Mouse (Mus musculus) limb, embryonic 11.5 days (tissue): ENCODE measurements at regions not wholly inside any gene's neighbourhood (a gene's known extent, or its start where the extent isn't known, plus 50 kb on each side); places are given as distances from the start of the nearest gene placed in this dataset.

Source experiments
- ATAC-seq: fragments of 200-750 bp; cut with Nextera tagmentation; 2 replicates; pipeline ENCODE4 v1.8.0; 2017; ENCODE audit warnings: low read depth; ENCODE audit not compliant: insufficient number of reproducible peaks, low FRiP score, low TSS enrichment
- DNase-seq: peaks from one replicate; pipeline ENCODE4 v3.0.0-alpha.2; 2015; ENCODE audit warnings: low spot score
- H3K27ac ChIP-seq: fragments of 300-500 bp; sonication (generic); replicated peaks from 2 replicates; pipeline ENCODE4 v1.5.1; 2014; ENCODE audit warnings: low read depth, mild to moderate bottlenecking, low read length
- H3K27me3 ChIP-seq: fragments of 300-500 bp; sonication (generic); 2 replicates; pipeline ENCODE4 v1.6.1; 2014; ENCODE audit warnings: mild to moderate bottlenecking, low read length, mixed read lengths; ENCODE audit not compliant: control insufficient read depth, insufficient read depth
- H3K36me3 ChIP-seq: fragments of 300-500 bp; sonication (generic); 2 replicates; pipeline ENCODE4 v1.6.1; 2014; ENCODE audit warnings: mild to moderate bottlenecking, low read length, moderate library complexity, mixed read lengths; ENCODE audit not compliant: control insufficient read depth, insufficient read depth
- H3K4me1 ChIP-seq: fragments of 300-500 bp; sonication (generic); 2 replicates; pipeline ENCODE4 v1.6.1; 2014; ENCODE audit warnings: low read length, mixed read lengths; ENCODE audit not compliant: control insufficient read depth, insufficient read depth
- H3K4me2 ChIP-seq: fragments of 300-500 bp; sonication (generic); 2 replicates; pipeline ENCODE4 v1.6.1; 2014; ENCODE audit warnings: low read depth, mild to moderate bottlenecking, moderate library complexity; ENCODE audit not compliant: severe bottlenecking
- H3K4me3 ChIP-seq: fragments of 300-500 bp; sonication (generic); 2 replicates; pipeline ENCODE4 v1.5.1; 2014; ENCODE audit warnings: low read depth, low read length
- H3K9ac ChIP-seq: fragments of 300-500 bp; sonication (generic); 2 replicates; pipeline ENCODE4 v1.6.1; 2014; ENCODE audit warnings: mild to moderate bottlenecking, low read length
- H3K9me3 ChIP-seq: fragments of 300-500 bp; sonication (generic); 2 replicates; pipeline ENCODE4 v1.6.1; 2016; ENCODE audit warnings: low read length; ENCODE audit not compliant: control insufficient read depth
- WGBS: fragments of 180-500 bp; shearing (Covaris S2); extraction: QIAGEN DNeasy Blood & Tissue Kit; methylation state at CpG from one replicate; pipeline ENCODE4 v1.1.7; 2014; 5-methylcytosine and 5-hydroxymethylcytosine counted together

- ATAC-seq (no peak), DNase-seq (no peak)
- Histone ChIP-seq H3K4me2 (no peak overlapping the region), H3K9me3 (no peaks in the 10 kb centered on the region), H3K4me1 (no peaks in the 10 kb centered on the region), H3K9ac (no peak overlapping the region), H3K36me3 (no peaks in the 10 kb centered on the region), H3K4me3 (no peak overlapping the region), H3K27me3 (no peaks in the 10 kb centered on the region), H3K27ac (no peak overlapping the region)
- WGBS = 97% methylated on average over 12 of the region's 12 CpGs
Observed at GRCm38 (mm10) chr2:148160997-148161396, 114.2 kb upstream of the Foxa2 start.

- no peaks in the 10 kb centered on the region for H3K27me3 ChIP-seq
- no peak overlapping the region for H3K4me2 ChIP-seq
- H3K4me3 ChIP-seq = no peak overlapping the region
- no peaks in the 10 kb centered on the region for H3K9me3 ChIP-seq
- WGBS = 65% methylated on average over 1 of the region's 1 CpGs
- H3K27ac ChIP-seq = no peak overlapping the region
- H3K4me1 ChIP-seq = no peaks in the 10 kb centered on the region
- H3K36me3 ChIP-seq = no peaks in the 10 kb centered on the region
- ATAC-seq = no peak
- H3K9ac ChIP-seq = no peak overlapping the region
- no peak for DNase-seq
Observed at GRCm38 (mm10) chr2:148161966-148162365, 115.2 kb upstream of the Foxa2 start.

GRCm38 (mm10) chr2:148162562-148162961, 115.8 kb upstream of the Foxa2 start:
- 98% methylated on average over 1 of the region's 1 CpGs for WGBS
- Histone ChIP-seq H3K9me3 (no peaks in the 10 kb centered on the region), H3K4me3 (no peak overlapping the region), H3K9ac (no peak overlapping the region), H3K36me3 (no peaks in the 10 kb centered on the region), H3K4me2 (no peak overlapping the region), H3K27ac (no peak overlapping the region), H3K4me1 (no peaks in the 10 kb centered on the region), H3K27me3 (no peaks in the 10 kb centered on the region)
- ATAC-seq = no peak
- DNase-seq = no peak

- 74% methylated on average over 4 of the region's 4 CpGs for WGBS
- H3K27ac ChIP-seq = no peak overlapping the region
- DNase-seq = peak; percentile 20
Observed at GRCm38 (mm10) chr2:148171113-148171512, 124.3 kb upstream of the Foxa2 start.

GRCm38 (mm10) chr2:148171699-148172098, 124.9 kb upstream of the Foxa2 start:
- DNase-seq (peak; percentile 18), ATAC-seq (no peak)
- Histone ChIP-seq H3K4me1 (no peaks in the 10 kb centered on the region), H3K36me3 (no peaks in the 10 kb centered on the region), H3K27ac (no peak overlapping the region), H3K9me3 (no peaks in the 10 kb centered on the region), H3K27me3 (no peaks in the 10 kb centered on the region), H3K4me3 (no peak overlapping the region), H3K9ac (no peak overlapping the region), H3K4me2 (no peak overlapping the region)
- 75% methylated on average over 1 of the region's 1 CpGs for WGBS

More at GRCm38 (mm10) chr2:148171113-148171512, 124.3 kb upstream of the Foxa2 start:
- Histone ChIP-seq H3K4me2 (no peak overlapping the region), H3K4me3 (no peak overlapping the region), H3K36me3 (no peaks in the 10 kb centered on the region), H3K9ac (no peak overlapping the region), H3K9me3 (no peaks in the 10 kb centered on the region), H3K27me3 (no peaks in the 10 kb centered on the region), H3K4me1 (no peaks in the 10 kb centered on the region)
- ATAC-seq = no peak

- H3K9ac ChIP-seq = no peak overlapping the region
- no peak overlapping the region for H3K4me3 ChIP-seq
- 87% methylated on average over 8 of the region's 8 CpGs for WGBS
- H3K27me3 ChIP-seq = no peaks in the 10 kb centered on the region
- H3K4me2 ChIP-seq = no peak overlapping the region
- H3K4me1 ChIP-seq = no peaks in the 10 kb centered on the region
- DNase-seq (no peak), ATAC-seq (no peak)
- H3K36me3 ChIP-seq = no peaks in the 10 kb centered on the region
- no peaks in the 10 kb centered on the region for H3K9me3 ChIP-seq
- no peak overlapping the region for H3K27ac ChIP-seq
Observed at GRCm38 (mm10) chr2:148175251-148175927, 128.6 kb upstream of the Foxa2 start.

GRCm38 (mm10) chr2:148180245-148180644, 133.5 kb upstream of the Foxa2 start:
- H3K9me3 ChIP-seq = no peaks in the 10 kb centered on the region
- no peak overlapping the region for H3K4me2 ChIP-seq
- H3K4me1 ChIP-seq = no peaks in the 10 kb centered on the region
- H3K4me3 ChIP-seq = no peak overlapping the region
- no peaks in the 10 kb centered on the region for H3K27me3 ChIP-seq
- H3K36me3 ChIP-seq = no peaks in the 10 kb centered on the region
- no peak overlapping the region for H3K27ac ChIP-seq
- DNase-seq (peak; percentile 18), ATAC-seq (no peak)
- WGBS = 93% methylated on average over 2 of the region's 2 CpGs
- no peak overlapping the region for H3K9ac ChIP-seq

- Histone ChIP-seq H3K9me3 (no peaks in the 10 kb centered on the region), H3K4me2 (no peak overlapping the region)
- no peak; the same call in 1 of the 2 replicates for ATAC-seq
Observed at GRCm38 (mm10) chr2:148181518-148181917, 134.7 kb upstream of the Foxa2 start.

More at GRCm38 (mm10) chr2:148181518-148181917, 134.7 kb upstream of the Foxa2 start:
- Histone ChIP-seq H3K27ac (no peak overlapping the region), H3K9ac (no peak overlapping the region), H3K4me3 (no peak overlapping the region), H3K36me3 (no peaks in the 10 kb centered on the region), H3K27me3 (no peaks in the 10 kb centered on the region), H3K4me1 (no peaks in the 10 kb centered on the region)
- no peak for DNase-seq
- WGBS = 94% methylated on average over 2 of the region's 2 CpGs
